Mouse (Mus musculus) liver, postnatal 0 days (tissue): Measurements from ENCODE around the gene Gm49450. TPM values are rescaled to one million over a fixed set of nuclear protein-coding genes. Genes with fewer than 3 reads are reported as not detected.
A peak's percentile ranks its signal among the peaks of the same experiment; 100 is the strongest.

ENCODE experiments used
- ATAC-seq: fragments of 200-750 bp; cut with Nextera tagmentation; 2 replicates; pipeline ENCODE4 v1.8.0; 2017; ENCODE audit warnings: mild to moderate bottlenecking, moderate library complexity
- DNase-seq: peaks from one replicate; pipeline ENCODE4 v3.0.0-alpha.2; 2016
- H3K27ac ChIP-seq: fragments of 300-500 bp; sonication (generic); 2 replicates; pipeline ENCODE4 v1.5.1; 2014; ENCODE audit warnings: antibody characterized with exemption, moderate library complexity, mild to moderate bottlenecking, low read depth
- H3K27me3 ChIP-seq: fragments of 300-500 bp; sonication (generic); 2 replicates; pipeline ENCODE4 v1.6.1; 2014; ENCODE audit warnings: low read length, control low read depth, mixed read lengths; ENCODE audit not compliant: insufficient read depth
- H3K36me3 ChIP-seq: fragments of 300-500 bp; sonication (generic); replicated peaks from 2 replicates; pipeline ENCODE4 v1.6.1; 2014; ENCODE audit warnings: mild to moderate bottlenecking, control low read depth, low read length, moderate library complexity, mixed read lengths; ENCODE audit not compliant: insufficient read depth
- H3K4me1 ChIP-seq: fragments of 300-500 bp; sonication (generic); 2 replicates; pipeline ENCODE4 v1.6.1; 2014; ENCODE audit warnings: antibody characterized with exemption, mild to moderate bottlenecking, control low read depth; ENCODE audit not compliant: insufficient read depth
- H3K4me2 ChIP-seq: fragments of 300-500 bp; sonication (generic); 2 replicates; pipeline ENCODE4 v1.6.1; 2014; ENCODE audit warnings: low read depth, mild to moderate bottlenecking, low read length, moderate library complexity, mixed read lengths
- H3K4me3 ChIP-seq: fragments of 300-500 bp; sonication (generic); 2 replicates; pipeline ENCODE4 v1.5.1; 2014; ENCODE audit warnings: low read depth, low read length
- H3K9ac ChIP-seq: fragments of 300-500 bp; sonication (generic); replicated peaks from 2 replicates; pipeline ENCODE4 v1.6.1; 2014; ENCODE audit warnings: mild to moderate bottlenecking, moderate library complexity
- H3K9me3 ChIP-seq: fragments of 300-500 bp; sonication (generic); 2 replicates; pipeline ENCODE4 v1.6.1; 2016; ENCODE audit warnings: mild to moderate bottlenecking, control low read depth, low read length, mixed read lengths
- CTCF ChIP-seq: sonication (generic); IDR thresholded peaks from 2 replicates; pipeline ENCODE4 v1.5.1; 2016; ENCODE audit warnings: antibody characterized with exemption, low read depth
- EP300 ChIP-seq: IDR thresholded peaks from 2 replicates; pipeline ENCODE4 v1.6.1; 2016; ENCODE audit warnings: antibody characterized with exemption, low read depth, mild to moderate bottlenecking
- WGBS: fragments of 180-500 bp; shearing (Covaris S2); extraction: QIAGEN DNeasy Blood & Tissue Kit; methylation state at CpG from one replicate; pipeline ENCODE4 v1.1.7; 2014; ENCODE audit not compliant: insufficient replicate concordance; 5-methylcytosine and 5-hydroxymethylcytosine counted together
- polyA plus RNA-seq: library from polyadenylated mRNA; unstranded; fragments of >200 nt; fragmentation: Nextera tagmentation; extraction: Ambion mirVana; gene quantifications from 2 replicates; pipeline ENCODE4 v1.2.1, GENCODE M21; 2015

Gm49450 gene
- polyA plus RNA-seq, 1 experiment from 2014 or later: not detected

DNA sequence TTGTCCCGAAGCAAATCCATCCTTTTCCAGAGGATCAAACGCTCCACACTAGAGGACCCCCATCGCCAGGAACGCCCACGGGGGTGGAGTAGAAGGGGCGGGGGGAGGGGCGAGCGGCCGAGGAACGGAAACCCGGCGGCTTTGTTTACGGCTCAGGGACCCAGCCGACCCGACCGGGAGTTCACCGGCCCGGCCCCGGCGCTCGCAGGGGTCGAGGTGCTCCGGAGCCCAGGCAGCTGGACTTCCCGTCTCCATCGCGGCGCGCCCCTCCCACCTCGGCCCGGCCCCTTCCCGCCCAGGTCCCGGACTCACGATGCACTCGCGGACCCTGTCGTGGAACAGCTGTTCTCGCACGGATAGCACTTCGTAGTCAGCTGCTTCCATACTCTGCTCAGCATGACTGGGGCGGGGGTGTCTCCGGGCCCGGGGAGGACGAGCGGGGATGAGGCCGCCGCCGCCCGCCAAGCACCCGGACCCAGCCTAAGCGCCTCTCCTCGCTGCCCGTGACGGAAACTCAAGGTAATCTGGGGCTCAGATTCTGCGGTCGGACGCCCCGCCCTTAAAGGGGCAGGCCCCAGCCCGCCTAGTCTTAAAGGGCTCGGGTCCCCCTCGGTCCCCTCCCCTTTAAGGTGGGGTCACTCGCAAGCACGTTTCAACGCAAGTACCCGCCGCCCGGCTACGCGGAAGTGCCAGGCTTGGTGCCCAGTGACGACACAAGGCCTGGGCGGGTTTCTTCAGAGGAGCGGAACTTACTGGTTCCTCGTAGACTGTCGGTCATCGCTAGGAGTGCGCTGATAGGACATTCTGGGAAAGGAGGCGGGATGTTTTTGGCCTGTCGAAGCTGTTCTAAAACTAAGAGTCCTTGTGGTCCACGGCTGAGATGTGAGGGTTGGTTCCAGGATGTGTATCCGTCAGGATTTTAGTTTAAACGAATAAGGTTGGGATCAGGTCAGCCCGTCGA is 35.5 kb downstream of the Gm49450 start, which contains the start of gene Lmbr1l:
TSS of gene Lmbr1l (minus strand) at position 694 of the 961 bp plus-strand sequence.
- peak within 1 kb of the TSS; percentile 88 for H3K9ac ChIP-seq
- under 1% methylated on average over 81 of the region's 82 CpGs for WGBS
- H3K4me1 ChIP-seq: peaks cover 16% of the 10 kb centered on the region
- H3K27ac ChIP-seq: peak within 1 kb of the TSS; percentile 98
- TF ChIP-seq CTCF (no peak), EP300 (peak; percentile 47; the same call in 1 of the 2 replicates)
- DNase-seq: peak; percentile 98
- peak within 1 kb of the TSS; percentile 97 for H3K4me3 ChIP-seq
- no peaks in the 10 kb centered on the region for H3K27me3 ChIP-seq
- peaks cover 3% of the 10 kb centered on the region for H3K36me3 ChIP-seq
- ATAC-seq: peak; percentile 97
- no peaks in the 10 kb centered on the region for H3K9me3 ChIP-seq
- peak within 1 kb of the TSS; percentile 97 for H3K4me2 ChIP-seq

DNA sequence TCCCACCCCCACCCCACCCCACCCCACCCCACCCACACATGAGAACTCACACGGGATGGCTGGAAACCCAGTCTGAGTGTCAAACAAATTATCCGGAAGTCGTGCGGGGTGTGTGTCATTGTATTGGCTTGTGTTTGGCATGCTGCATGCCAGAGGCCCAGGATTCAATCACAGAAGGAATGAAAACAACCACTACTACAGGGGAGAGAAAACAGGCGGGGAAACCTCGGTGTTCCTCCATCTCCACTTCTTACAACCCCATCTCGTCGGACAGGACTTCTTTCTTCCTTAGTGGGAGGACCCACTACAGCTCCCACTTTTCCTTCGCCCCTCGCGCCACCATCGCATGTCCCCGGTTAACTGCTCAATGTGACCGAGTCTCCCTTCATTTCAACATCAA is 36.3 kb downstream of the Gm49450 start:
- TF ChIP-seq EP300: no peak
- TF ChIP-seq CTCF: no peak
- ATAC-seq (no peak), DNase-seq (no peak)
- H3K27me3 ChIP-seq: no peaks in the 10 kb centered on the region
- peaks cover 16% of the 10 kb centered on the region for H3K4me1 ChIP-seq
- H3K9ac ChIP-seq: peak overlapping the region; percentile 88
- peak overlapping the region; percentile 97 for H3K4me2 ChIP-seq
- WGBS: 2% methylated on average over 14 of the region's 14 CpGs
- H3K9me3 ChIP-seq: no peaks in the 10 kb centered on the region
- H3K36me3 ChIP-seq: peaks cover 5% of the 10 kb centered on the region
- peak overlapping the region; percentile 98 for H3K27ac ChIP-seq
- H3K4me3 ChIP-seq: peak overlapping the region; percentile 97

DNA sequence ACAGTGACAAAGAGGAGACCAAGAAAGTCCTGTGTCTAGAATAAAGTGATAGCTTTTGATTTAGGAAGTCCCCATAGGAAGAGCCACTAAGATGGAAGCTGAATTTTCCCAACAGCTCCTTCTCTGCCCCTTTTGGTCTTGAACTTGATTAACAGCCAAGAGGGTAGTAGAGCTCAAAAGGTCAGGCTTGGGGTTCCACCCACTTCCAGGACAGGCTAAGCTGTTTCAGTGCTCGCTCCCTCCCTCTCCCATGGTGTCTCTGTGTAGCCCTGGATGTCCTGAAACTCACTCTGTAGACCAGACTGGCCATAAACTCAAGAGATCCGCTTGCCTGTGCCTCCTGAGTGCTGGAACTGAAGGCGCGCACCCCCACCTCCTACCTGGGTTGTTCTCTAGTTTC is 37.3 kb downstream of the Gm49450 start:
- Histone ChIP-seq H3K4me1 (peaks cover 16% of the 10 kb centered on the region), H3K36me3 (peaks cover 14% of the 10 kb centered on the region), H3K27ac (no peak overlapping the region), H3K4me3 (no peak overlapping the region), H3K4me2 (peak overlapping the region; percentile 97; the same call in 1 of the 2 replicates), H3K27me3 (no peaks in the 10 kb centered on the region), H3K9me3 (no peaks in the 10 kb centered on the region), H3K9ac (no peak overlapping the region)
- DNase-seq (no peak), ATAC-seq (no peak)
- TF ChIP-seq EP300: no peak
- TF ChIP-seq CTCF: no peak
- 87% methylated on average over 4 of the region's 4 CpGs for WGBS

DNA sequence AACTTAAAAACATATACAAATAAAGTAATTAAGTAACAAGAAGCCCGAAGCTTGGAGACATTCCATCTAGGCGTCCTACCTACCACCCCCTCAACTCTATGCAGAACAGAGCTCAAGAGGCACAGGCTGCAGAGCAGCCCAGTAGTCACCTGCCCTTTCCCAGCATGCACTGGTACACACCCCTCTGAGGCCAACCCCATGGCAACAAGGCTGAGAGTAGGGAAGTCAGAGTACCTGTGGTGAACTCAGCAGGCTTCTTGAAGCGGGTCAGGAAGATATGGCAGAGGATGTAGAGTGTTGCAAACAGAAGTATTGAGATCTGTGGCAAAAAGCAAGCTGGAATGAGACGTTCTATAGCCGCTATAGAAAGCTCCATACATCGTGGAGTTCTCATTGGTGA is 38.4 kb downstream of the Gm49450 start:
- H3K27ac ChIP-seq: no peak overlapping the region
- DNase-seq (no peak), ATAC-seq (no peak)
- peaks cover 16% of the 10 kb centered on the region for H3K4me1 ChIP-seq
- no peaks in the 10 kb centered on the region for H3K9me3 ChIP-seq
- 84% methylated on average over 6 of the region's 6 CpGs for WGBS
- H3K27me3 ChIP-seq: no peaks in the 10 kb centered on the region
- H3K4me3 ChIP-seq: no peak overlapping the region
- H3K4me2 ChIP-seq: no peak overlapping the region
- TF ChIP-seq EP300 (no peak), CTCF (no peak)
- no peak overlapping the region for H3K9ac ChIP-seq
- H3K36me3 ChIP-seq: peaks cover 21% of the 10 kb centered on the region

DNA sequence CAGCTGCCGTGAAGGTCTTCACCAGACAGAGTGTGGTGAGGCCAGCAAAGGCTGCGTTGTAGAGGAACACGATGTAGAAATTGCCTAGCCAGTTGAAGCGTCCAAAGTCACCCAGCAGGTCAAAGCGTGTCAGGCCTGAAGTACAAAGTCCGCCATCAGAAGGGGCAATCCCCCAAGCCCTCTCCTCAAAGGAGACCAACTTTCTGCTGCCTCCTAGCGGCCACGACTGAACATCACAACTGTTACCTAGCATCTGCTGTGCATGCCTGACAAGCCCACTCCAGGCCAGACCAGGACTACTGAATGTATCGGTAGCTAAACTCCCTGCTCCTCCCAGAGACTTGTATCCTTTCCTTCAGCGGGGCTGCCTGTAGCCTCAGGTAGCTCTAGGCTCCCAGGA is 48.7 kb downstream of the Gm49450 start:
- Histone ChIP-seq H3K27ac (no peak overlapping the region), H3K9ac (no peak overlapping the region), H3K36me3 (peaks cover 34% of the 10 kb centered on the region), H3K9me3 (no peaks in the 10 kb centered on the region), H3K4me3 (no peak overlapping the region), H3K27me3 (peaks cover 2% of the 10 kb centered on the region), H3K4me1 (no peaks in the 10 kb centered on the region), H3K4me2 (no peak overlapping the region)
- DNase-seq: peak; percentile 51
- TF ChIP-seq CTCF (peak; percentile 69), EP300 (no peak)
- peak; percentile 31; the same call in 1 of the 2 replicates for ATAC-seq
- 39% methylated on average over 10 of the region's 10 CpGs for WGBS

DNA sequence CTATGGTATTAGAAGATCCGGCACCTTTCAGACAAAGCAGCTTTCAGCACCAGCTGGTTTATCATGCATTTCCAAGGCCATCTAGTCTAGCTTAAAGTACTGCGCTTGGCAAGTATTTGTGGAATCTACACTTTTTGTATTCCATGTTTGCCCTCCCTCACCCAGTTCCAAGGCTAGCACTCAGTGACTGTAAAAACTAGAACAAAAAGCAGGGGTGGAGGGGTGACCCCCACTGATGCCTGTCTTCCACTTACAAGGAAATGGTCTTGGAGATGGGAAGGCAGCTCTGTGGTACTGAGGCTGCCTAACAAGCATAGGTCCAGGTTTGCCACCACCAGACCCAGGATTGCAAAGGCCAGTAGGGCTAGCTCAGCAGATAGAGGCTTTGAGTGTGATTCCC is 50.8 kb downstream of the Gm49450 start:
- H3K4me3 ChIP-seq: no peak overlapping the region
- no peaks in the 10 kb centered on the region for H3K9me3 ChIP-seq
- no peak overlapping the region for H3K4me2 ChIP-seq
- H3K9ac ChIP-seq: no peak overlapping the region
- WGBS: 84% methylated on average over 2 of the region's 2 CpGs
- H3K36me3 ChIP-seq: peaks cover 21% of the 10 kb centered on the region
- peaks cover 22% of the 10 kb centered on the region for H3K27me3 ChIP-seq
- H3K27ac ChIP-seq: no peak overlapping the region
- DNase-seq: no peak
- peaks cover 5% of the 10 kb centered on the region; the same call in 1 of the 2 replicates for H3K4me1 ChIP-seq
- TF ChIP-seq CTCF (no peak), EP300 (no peak)
- no peak for ATAC-seq
